Mouse (Mus musculus) testis, postnatal 14 days (tissue): Measurements from ENCODE around the gene Myo9b.
A peak's percentile ranks its signal among the peaks of the same experiment; 100 is the strongest.
"Not testable (repeated sequence)": the region's sequence is repeated elsewhere in the genome, so short reads cannot be mapped to it uniquely, and the experiment has no call there.

Experiments
- DNase-seq: peaks from one replicate; pipeline ENCODE4 v3.0.0; 2021; ENCODE audit warnings: low spot score

The Myo9b gene

DNA sequence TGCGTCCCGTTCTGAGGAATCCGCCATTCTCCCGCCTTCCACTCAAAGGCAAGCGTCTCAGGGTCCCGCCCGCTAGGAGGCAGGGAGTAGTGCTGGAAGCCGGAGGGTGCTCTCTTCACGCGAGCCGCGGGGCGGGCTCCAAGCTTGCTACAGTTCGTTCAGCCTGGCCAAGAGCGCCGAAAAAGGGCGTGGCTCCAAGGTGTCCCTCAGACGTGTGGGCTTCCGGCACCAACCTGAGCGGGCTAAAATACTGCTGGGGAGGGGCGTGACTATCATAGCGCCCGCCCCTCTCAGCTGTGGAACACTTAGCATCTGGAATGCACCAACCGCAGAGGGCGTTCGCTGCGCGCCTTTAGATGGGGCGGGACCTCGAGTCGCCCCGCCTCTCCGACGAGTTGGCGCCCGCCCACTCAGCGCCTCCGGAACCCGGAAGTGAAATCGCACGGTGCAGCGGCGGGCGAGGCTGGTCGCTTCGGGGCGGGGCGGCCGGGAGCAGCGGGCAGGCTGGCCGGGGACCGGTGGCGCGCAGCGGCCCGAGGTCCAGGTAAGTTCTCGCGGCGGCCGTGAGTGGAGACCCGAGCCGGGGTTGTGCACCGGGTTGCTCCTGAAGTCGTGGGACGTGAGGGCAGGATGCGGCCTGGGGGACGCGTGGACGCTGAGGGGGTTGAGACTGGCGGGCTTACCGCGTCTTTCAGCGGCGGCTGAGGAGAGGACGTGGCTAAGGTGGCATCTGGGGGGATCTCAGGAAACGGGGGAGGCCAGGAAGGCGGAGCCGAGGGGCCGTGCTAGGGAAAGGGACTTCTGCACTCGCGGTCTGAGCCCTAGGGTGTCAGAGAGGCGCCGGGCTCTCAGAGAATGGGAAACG lies at the start of gene Myo9b, which contains the start of gene Haus8:
Gene Myo9b (plus strand): TSS at position 429 of the 865 bp plus-strand sequence.
Gene Haus8 (minus strand): TSS at position 649 of the 865 bp plus-strand sequence.
- DNase-seq = peak; percentile 97

DNA sequence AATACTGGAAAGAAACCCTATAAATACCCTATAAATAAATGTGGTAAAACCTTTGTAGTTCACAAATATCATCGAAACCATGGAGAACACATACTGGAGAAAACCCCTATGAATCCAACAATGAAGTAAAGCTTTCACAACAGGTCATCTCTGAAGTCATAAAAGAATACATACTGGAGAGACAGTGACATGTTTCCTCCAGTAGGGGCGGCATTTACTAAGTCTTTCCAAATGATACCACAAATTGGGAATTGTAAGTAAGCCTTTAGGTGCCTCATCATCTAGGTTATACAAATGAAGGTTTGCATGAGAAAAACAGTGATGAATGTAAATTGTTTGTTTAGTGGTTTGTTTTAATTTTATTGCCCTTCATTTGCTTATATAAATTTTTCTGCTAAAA lies 48.0 kb upstream of the Myo9b start:
- no peak for DNase-seq

DNA sequence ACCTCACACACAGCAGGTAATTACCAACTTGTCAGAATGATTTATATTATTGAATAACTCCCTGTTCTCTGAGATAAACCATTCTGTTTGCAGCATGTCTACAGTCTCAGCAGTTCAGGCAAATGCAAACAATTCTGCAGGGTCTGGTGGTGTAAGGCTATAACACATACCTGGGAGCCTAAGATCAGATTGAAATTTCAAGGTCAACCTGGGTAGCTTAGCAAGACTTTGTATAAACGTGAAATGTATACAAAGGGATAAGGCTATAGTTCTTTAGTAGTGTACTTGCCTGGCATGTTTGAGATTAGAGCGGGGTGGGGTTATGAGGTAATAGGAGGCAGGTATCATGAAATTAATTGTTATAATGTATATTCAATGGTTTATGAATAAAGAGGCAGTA lies 29.8 kb upstream of the Myo9b start:
- no peak for DNase-seq

DNA sequence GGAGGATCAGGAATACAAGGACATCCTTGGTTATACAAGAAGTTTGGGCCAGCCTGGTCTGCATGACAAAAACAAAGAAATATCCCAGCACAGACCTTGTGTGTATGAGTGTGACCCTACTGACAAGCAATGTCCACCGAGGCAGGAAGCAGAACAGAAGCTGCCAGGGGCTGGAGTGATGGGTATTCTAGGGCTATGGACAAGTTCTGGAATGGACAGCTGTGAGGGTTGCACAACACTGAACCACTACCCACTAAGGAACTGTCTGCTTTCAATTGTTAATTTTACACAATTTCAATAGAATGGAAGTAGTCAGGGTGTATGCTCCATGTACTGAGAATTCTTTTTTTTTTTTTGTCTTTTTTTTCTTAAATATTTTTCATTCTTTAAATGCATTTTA lies 24.3 kb upstream of the Myo9b start:
- no peak for DNase-seq

DNA sequence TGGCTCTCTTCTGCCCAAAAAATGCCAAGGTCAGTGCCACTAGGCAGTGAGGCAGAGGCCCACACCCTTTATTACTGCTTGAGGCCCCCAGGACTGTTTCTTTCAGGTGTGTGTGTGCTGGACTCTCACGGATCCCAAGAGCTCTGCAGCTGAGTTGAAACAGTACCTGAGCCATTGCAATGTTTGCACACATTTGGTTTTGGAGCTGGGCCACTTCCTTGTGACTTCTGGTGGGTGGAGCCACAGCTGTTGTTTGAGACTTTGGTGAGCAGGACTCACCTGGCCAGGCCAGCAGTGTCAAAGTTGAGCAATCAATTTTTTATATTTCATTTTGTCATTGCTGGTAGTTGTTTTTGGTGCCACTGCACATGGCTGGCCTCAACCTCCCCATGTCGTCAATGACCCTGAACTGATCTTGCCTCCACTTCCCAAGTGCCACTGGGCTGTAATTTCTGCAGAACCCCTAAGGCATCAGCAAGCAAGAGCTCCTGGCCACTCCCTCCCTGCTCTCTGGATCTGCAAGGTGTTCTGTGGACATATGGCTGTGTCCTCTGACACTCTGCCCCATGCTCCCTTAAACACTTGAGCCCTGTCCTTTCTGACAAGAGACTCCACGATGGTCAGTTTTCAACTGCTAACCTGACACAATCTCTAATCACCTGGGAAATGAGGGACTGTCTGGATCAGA lies 15.8 kb upstream of the Myo9b start:
- DNase-seq = no peak

DNA sequence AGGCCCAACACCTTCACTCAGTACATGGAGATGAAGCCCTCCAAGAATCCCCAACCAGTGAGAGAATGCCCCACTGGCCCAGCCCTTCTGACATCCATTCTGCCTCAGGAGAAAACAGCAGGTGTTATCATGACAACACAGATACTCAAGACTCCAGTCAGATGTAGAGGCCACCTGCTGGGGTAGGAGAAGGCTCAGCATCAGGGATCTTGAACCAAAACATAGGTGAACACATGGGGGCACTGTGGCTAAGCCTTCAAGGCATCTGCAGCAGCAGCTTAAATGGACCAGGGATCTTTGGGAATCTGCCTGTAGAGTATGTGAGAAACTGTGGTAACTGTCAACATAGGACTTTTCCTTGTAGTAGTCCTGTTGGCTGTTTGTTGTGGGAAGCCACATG lies 11.3 kb upstream of the Myo9b start:
- DNase-seq = no peak

DNA sequence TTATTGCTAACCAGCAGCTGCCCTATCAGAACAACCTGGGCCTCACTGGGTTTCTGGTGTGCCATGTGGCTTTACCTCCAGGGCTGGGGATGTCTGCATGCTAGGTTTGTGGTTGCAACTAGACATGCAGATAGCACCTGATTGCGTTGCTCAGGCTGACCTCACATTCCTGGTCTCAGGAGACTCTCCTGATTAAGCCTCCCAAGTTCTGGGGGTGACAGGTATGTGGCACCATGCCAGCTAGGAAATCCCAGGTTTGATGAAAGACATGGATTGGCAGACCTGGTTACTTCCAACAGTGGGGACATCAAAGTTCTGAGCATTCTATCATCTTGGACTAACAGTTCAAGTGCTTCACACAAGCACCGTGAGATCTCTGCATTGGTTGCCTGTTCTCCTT lies 4.8 kb upstream of the Myo9b start:
- DNase-seq = no peak

DNA sequence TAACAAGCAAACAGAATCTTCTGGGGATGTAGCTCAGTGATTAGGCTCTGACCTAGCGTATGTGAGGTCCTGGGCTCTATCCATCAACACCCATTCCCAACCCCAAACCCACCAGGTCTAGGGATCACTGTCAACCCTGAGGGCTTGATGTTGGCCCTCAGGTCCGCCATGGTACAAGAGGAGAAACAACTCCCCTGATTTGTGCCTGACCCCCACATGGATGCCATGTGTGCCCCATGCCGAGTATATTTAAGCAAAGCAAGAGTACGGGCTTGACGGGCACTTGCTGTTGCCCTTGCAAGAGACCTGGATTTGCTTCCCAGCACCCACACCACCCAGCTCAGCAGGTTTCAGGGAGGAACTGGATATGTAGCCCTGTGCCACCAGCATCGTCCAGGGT lies 4.2 kb upstream of the Myo9b start:
- DNase-seq = not testable (repeated sequence)

DNA sequence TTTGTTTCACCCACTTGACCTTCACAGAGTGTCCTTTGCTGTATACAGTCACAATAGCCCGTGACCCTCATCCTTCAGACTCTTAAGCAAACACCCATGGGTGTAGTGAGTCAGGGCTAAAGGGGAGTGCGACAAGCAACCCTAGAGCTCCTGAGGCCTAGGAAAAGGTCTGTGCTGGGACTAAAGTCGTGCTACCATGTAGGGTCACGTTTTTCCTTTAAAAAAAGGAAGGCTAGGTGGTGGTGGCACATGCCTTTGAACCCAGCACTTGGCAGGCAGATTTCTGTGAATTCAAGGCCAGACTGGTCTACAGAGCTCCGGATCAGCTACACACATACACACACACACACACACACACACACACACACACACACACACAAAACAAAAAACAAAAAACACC lies 884 bp upstream of the Myo9b start:
- DNase-seq = no peak

DNA sequence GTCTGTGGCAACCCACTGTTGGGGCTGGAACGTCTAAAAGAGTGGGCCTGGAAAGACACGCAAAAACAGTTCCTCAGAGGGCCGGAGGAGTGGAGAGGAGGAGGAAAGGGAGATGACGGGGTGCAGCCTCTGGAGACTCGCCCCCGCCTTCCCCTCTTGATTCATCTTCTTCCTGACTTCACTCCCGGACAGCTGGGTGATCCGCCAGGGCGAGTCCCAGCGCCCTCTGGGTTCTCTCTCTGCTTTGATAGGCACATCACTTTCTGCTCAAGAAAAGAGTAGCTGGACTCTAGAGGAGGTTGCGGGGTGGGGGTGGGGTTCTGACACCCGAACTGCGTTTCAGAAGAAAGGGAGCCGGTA lies 617 bp downstream of the Myo9b start:
- peak; percentile 60 for DNase-seq

DNA sequence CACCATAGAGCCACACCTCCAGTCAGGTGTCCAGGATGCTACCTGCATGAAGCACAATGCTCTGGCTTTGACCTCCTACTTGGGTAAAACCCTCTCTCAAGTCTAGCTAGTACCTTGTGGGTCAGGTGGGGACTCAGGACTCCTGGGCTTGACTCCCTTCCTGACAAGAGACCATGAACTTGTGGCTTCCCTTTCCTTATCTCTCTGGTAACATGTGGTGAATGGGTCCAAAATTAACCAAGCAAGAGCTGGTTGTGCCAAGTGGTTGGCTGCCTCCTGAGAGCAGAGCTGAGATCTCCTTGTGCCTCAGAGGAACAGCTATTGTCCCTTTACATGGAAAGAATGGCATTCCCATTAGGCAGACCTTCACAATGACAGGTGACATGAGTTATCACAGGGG lies 2.0 kb downstream of the Myo9b start:
- DNase-seq = no peak

DNA sequence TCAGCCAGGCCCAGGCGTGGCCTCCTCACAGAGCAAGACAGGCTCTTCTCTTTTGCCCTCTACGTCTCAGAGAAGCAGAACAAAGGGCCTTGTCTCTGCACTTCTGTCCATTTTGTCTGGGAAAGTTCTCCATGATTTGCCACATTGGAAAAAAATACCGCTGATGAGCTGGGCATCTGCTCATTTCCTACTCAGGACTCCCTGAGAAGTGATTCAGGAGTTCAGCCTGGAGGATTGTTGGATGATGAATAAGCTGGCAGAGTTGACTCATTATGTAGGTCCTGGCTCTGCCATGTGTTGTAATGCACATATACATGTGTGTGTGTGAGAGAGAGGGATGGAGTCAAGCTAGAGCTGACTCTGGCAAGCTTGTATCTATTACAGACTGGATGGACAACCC lies 3.7 kb downstream of the Myo9b start:
- no peak for DNase-seq

DNA sequence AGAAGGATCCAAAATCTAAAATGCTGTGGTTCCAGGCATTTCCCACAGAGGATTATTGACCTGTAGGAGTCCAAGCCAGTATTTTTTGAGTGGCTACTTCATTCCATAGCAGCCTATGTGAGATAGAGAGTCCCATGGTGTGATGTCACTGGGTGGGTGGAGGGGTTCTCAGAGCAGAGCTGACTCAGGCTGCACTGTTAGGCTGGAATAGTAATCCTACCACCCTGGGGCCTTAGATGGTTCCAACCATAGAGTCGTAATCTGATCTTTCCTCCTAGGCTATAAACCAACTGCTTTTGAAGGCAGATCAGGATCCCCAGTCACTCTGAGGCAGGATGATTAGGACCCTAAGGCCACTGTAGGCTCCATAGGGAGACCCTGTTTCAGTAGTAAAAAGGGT lies 6.9 kb downstream of the Myo9b start:
- not testable (repeated sequence) for DNase-seq

DNA sequence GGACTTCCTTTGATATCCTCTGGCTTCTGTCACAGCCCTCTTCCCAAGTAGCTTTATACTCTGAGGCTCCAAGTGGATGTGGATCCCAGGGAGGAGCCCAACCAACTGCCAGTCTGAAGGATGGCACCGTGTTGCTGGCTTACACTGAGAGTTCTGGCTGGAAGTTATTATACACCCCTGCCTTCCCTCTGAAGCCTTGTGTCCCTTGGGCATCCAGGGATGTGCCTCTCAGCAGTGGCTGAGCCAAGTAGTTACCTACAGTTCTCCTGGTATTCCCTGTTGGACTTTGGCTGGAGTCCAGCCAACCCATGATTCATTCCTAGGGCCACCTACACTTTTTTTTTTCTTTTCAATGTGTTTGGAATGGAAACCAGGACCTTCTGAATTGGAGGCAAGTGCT lies 9.2 kb downstream of the Myo9b start:
- not testable (repeated sequence) for DNase-seq

DNA sequence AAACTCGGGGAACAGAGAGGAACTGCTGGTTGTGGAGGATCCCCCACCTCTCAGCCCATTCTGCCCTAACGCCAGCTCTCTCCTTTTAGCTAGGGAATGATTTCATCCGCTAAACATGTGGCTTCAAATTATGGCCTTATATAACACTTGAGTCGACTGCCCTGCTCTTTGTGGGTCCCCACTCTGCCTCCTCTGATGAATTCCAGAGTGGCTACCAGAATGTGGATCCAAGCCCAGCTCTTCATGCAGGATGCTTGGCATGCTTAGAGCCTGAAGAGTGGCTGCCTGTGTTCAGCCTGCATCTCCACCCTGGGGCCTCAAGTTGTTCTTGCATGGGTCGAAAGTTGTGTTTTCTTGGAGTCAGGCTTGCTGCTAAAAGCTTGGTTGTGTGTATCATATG lies 10.1 kb downstream of the Myo9b start:
- no peak for DNase-seq

DNA sequence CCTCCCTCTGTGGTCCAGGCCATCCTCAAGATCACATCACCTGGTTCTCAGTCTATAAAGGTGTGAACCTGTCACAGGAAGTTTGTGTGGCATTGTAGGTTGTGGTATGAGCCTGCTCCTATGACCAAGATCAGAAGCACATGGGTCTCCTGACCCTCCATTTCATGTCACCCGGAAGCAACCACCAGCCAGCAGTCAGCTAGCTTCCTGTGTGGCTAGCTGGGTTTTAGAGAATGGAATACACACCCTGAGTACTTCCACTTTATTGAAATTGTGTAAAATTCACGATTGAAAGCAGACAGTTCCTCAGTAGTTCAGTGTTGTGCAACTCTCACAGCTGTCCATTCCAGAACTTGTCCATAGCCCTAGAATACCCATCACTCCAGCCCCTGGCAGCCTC lies 13.7 kb downstream of the Myo9b start:
- DNase-seq = not testable (repeated sequence)

DNA sequence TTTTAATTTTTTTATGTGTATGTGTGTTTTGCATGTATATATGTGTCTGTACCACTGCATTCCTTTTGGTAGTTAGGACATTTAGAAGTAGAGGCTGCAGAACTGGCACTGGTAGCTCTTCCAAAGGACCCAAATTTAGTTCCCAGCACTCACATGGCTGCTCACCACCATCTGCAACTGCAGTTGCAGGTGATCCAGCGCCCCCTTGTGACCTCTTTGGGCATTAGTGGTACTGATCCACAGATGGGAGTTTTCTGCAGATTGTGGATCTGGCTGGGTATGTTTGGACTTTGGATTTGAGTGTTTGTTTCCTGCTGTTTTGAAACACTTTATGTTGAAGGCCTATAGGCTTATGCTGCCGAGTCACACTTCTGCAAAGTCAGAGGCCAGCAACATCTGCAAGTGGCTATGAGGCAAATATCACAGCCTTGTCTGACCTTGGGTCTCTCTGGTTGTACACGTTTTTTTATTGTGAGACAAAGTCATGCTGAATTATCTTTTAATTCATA lies 16.0 kb downstream of the Myo9b start:
- DNase-seq = no peak

DNA sequence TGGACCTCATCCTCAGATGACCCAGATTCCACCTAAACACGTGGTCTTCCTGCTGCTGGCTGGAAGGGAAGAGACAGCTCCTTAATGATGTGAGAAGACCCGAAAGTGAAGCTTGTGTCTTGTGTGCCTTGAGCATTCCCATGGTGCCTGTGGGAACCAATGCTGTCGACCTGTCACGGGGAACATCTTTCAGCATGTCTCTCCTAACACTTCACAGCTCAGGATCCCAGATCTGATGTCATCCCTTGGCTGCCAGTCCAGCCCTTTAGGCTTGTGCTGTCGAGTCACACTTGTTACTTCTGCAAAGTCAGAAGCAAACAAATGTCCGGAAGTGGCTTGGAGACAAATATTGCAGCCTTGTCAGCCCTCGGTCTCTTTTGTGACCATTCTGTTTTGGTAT lies 16.6 kb downstream of the Myo9b start:
- DNase-seq = no peak

DNA sequence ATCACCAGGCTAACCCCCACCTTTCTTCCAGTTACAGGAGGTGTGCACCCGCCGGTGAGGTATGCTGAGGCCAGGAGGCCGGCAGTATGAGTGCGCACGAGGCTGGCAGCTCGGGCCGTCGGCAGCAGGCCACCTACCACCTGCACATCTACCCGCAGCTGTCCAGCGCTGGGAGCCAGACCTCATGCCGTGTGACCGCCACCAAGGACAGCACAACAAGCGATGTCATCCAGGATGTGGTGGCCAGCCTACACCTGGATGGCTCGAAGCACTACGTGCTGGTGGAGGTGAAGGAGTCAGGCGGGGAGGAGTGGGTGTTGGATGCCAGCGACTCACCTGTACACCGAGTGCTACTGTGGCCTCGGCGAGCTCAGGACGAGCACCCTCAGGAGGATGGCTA lies 17.7 kb downstream of the Myo9b start:
- DNase-seq = no peak

DNA sequence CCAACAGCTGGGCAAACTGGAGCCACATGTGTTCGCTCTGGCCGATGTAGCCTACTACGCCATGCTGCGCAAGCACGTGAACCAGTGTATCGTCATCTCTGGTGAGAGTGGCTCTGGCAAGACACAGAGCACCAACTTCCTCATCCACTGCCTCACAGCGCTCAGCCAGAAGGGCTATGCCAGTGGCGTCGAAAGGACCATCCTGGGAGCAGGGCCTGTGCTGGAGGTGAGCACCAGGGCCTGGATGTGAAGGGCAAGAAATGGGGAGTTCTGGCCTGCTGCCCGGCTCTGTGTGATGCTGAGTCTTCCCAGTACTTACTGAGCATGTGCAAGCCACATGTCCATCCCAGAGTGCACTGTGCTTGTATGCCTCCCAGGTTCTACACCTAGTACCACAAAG lies 18.4 kb downstream of the Myo9b start:
- DNase-seq = no peak

DNA sequence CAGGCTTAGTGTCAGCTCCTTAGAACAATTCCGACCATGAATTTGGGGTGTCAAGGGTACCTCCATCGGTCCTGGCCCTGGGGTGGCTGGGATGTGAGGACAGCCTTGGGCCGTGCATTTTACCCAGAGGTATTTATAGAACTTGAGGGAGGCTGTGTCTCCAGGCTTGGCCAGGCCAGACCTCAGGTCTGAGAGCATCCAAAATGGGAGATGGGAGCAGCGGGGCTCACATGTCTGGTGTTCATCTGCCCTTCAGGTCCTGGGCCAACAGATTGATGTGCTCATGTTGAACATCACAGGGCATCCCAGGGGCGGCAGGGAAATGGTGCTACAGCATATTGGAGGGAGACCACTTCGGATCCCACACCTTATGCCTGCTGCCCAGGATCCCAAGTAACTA lies 18.8 kb downstream of the Myo9b start:
- DNase-seq = no peak

DNA sequence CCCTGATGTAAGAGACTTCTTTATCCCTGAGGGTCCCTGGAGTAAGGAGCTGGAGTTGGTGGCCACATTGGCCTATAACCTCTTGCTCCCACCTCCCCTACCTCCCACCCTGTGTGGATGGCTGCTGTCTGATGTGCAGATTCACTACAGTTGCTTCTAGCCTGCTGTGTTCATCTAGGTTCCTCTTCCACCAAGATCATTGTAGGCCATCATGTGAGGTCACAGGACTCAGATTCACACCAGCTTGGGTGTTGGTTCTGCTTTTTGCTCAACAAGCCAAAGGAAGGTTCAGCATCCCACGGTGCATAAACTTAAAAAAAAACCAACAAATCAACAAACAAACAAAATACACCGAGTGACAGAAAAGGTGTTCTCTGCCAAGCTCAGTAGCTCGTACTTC lies 21.4 kb downstream of the Myo9b start:
- not testable (repeated sequence) for DNase-seq

DNA sequence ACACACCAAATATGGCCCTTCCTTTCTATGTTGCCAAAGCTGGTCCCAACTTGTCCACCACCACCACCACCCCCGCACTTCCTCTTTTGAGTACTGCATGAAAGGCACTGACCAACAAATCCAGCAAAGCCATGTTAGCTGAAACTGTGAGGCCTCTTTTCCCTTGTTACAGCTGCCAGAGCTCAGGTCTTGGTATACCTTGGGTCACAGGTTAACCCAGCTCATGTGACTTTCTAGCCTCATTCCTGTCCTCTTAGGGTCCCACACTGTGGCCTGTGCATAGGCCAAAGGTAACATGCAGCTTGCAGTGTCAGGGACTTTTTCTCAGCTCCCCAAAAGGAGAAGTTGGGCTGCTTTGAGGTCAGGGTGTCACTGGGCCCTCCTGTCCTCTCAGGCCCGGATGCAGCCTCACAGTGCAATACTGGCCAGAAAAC lies 23.7 kb downstream of the Myo9b start:
- no peak for DNase-seq
